In genomic region chr1:74124991-74125552, GRCm38 (mm10) we compare ENCODE assay signal across 8 mouse cellular contexts. TPM values are rescaled to one million over a fixed set of nuclear protein-coding genes. Genes with fewer than 3 reads are reported as not detected.
DNase-seq lines count a peak whose midpoint lies in the region; ATAC-seq lines count a peak whose summit lies in the region.

Rufy4 (plus strand) TSS chr1:74125541.

- WGBS in hindbrain, embryonic 16.5 days, result 0% methylated on average over 12 of the region's 12 CpGs

- H3K4me1 ChIP-seq in hindbrain, embryonic 16.5 days (ENCODE audit: control insufficient read depth, insufficient read depth, low read depth, low read length), result peaks cover 23% of the 10 kb centered on the region

- peak; percentile 88 for DNase-seq in R1 (ENCODE audit: low read depth, low spot score)
- DNase-seq in cerebellum, postnatal 14 days, result peak; percentile 81 to 84
- peak; percentile 73 for DNase-seq in gastrocnemius, adult 18-20 months (ENCODE audit: low spot score)
- peak; percentile 25 for DNase-seq in left cerebral cortex, adult 11 months (ENCODE audit: low spot score)
- peak; percentile 77 to 84 for DNase-seq in lung, postnatal 4 days
- peak; percentile 70 for DNase-seq in retina, postnatal 7 days (ENCODE audit: low read depth, low spot score)
- peak; percentile 80 for DNase-seq in thymus, postnatal 4 days

- no peaks in the 10 kb centered on the region for H3K9me3 ChIP-seq in hindbrain, embryonic 16.5 days (ENCODE audit: control insufficient read depth, low read length)

- H3K4me3 ChIP-seq in hindbrain, embryonic 16.5 days (ENCODE audit: low read length), result peak within 1 kb of the TSS; percentile 52

- peaks cover 10% of the 10 kb centered on the region for H3K27me3 ChIP-seq in hindbrain, embryonic 16.5 days (replicated peaks; ENCODE audit: control insufficient read depth, insufficient read depth, low read length)

- no peaks in the 10 kb centered on the region for H3K36me3 ChIP-seq in hindbrain, embryonic 16.5 days (ENCODE audit: control insufficient read depth, insufficient read depth, low read length)

- H3K9ac ChIP-seq in hindbrain, embryonic 16.5 days (ENCODE audit: low read depth, low read length), result peak within 1 kb of the TSS; percentile 69

- no peak within 1 kb of the TSS for H3K27ac ChIP-seq in hindbrain, embryonic 16.5 days (ENCODE audit: low read depth, low read length)

- peak within 1 kb of the TSS; percentile 90 for H3K4me2 ChIP-seq in hindbrain, embryonic 16.5 days (ENCODE audit: low read length)

- peak; percentile 68 for ATAC-seq in hindbrain, embryonic 16.5 days

RNA-seq across cellular contexts. Expression of gene Rufy4, which starts in this region (rescaled TPM):
- under 1 TPM; 0.09 to 0.11 TPM for total RNA-seq in gastrocnemius, adult 18-20 months (2021)
- 0.14 and 0.35 TPM in 2 replicates for polyA plus RNA-seq in hindbrain, embryonic 16.5 days (2015; fragmentation: Nextera tagmentation; extraction: Ambion mirVana)

Comparison
In these comparisons a context has a peak if more than half of its experiments do, and no peak if none do; other contexts are left out.
1. Peak in DNase-seq in gastrocnemius, adult 18-20 months; RNA of the gene not detected or under 1 TPM.
2. Peak in ATAC-seq, H3K4me3 ChIP-seq, H3K9ac ChIP-seq and H3K4me2 ChIP-seq in hindbrain, embryonic 16.5 days; RNA of the gene not detected or under 1 TPM.
3. DNase-seq: peak in every context shown above with its lines; median percentile 88 in R1; 82 in cerebellum, postnatal 14 days; 80 in lung, postnatal 4 days; 80 in thymus, postnatal 4 days; 73 in gastrocnemius, adult 18-20 months; 70 in retina, postnatal 7 days; 25 in left cerebral cortex, adult 11 months.